8 mouse cellular contexts compared by ENCODE assay signal in the genomic region with DNA sequence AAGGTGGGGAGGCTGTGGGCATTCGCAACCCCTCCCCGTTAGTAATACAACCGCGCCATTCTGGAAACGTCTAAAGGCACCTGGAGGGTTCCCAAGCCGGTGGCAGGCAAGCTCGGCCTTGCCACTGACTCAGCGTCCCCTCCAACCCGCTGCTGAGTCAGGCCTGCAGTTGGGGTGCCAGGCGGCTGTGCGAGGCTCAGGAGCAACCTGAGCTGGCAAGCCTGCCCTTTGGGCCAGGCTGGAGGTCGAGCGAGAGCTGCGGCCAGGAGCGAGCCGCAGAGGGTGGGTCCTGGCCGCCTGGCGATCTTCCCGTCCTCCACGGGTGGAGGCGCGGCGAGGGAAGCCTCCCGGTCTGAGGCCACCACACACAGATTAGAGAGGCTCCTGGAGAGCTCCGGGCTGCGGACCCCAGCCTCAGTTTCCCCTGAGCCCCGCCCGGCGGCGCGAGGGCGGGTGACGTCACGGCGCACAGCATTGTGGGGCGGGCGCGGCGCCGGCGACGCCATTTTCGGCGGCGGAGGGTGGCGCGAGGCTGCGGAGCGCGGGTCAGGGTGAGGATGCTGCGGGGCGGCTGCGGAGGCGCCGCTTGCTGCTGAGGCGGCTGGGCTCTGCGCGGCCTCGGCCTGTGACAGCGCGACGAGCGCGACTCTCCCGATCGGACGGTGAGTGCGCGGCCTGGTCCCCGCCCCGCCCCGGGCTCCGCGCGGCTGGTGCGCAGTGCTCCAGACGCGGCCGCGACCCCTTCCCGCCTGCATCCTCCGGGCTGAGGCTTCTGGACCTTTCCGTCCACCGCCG. TPM values are rescaled to one million over a fixed set of nuclear protein-coding genes. Genes with fewer than 3 reads are reported as not detected.
DNase-seq lines count a peak whose midpoint lies in the region; ATAC-seq and TF ChIP-seq lines count a peak whose summit lies in the region.

A gene (plus strand): TSS at position 469 of the 795 bp plus-strand sequence.

- H3K27me3 ChIP-seq in embryonic facial prominence, embryonic 12.5 days = no peaks in the 10 kb centered on the region
- no peaks in the 10 kb centered on the region for H3K27me3 ChIP-seq in kidney, adult 2 months (replicated peaks; ENCODE audit: control insufficient read depth, insufficient read depth, low read length)
- no peaks in the 10 kb centered on the region for H3K27me3 ChIP-seq in limb, embryonic 13.5 days
- H3K27me3 ChIP-seq in midbrain, embryonic 15.5 days (replicated peaks) = no peaks in the 10 kb centered on the region
- no peaks in the 10 kb centered on the region for H3K27me3 ChIP-seq in spleen, adult 2 months (ENCODE audit: control insufficient read depth, insufficient read depth, low read length)

- peak within 1 kb of the TSS; percentile 91 for H3K4me3 ChIP-seq in embryonic facial prominence, embryonic 12.5 days
- H3K4me3 ChIP-seq in kidney, adult 2 months (ENCODE audit: insufficient read depth, low read depth, low read length) = peak within 1 kb of the TSS; percentile 64
- H3K4me3 ChIP-seq in limb, embryonic 13.5 days = peak within 1 kb of the TSS; percentile 86
- peak within 1 kb of the TSS; percentile 62 for H3K4me3 ChIP-seq in midbrain, embryonic 15.5 days
- peak within 1 kb of the TSS; percentile 96 for H3K4me3 ChIP-seq in spleen, adult 2 months (ENCODE audit: extremely low read depth, insufficient read depth, insufficient read length)

- peak; percentile 61 for TF ChIP-seq POLR2A in kidney, adult 2 months (IDR thresholded peaks at IDR 0.05; ENCODE audit: low read depth, low read length)
- TF ChIP-seq POLR2A in spleen, adult 2 months (IDR thresholded peaks at IDR 0.05; ENCODE audit: low read depth, low read length) = peak; percentile 62

- WGBS in embryonic facial prominence, embryonic 12.5 days = under 1% methylated on average over 84 of the region's 85 CpGs
- 1% methylated on average over 85 of the region's 85 CpGs for WGBS in kidney, adult 2 months
- under 1% methylated on average over 84 of the region's 85 CpGs for WGBS in limb, embryonic 13.5 days
- WGBS in midbrain, embryonic 15.5 days = under 1% methylated on average over 81 of the region's 85 CpGs
- under 1% methylated on average over 66 of the region's 85 CpGs for WGBS in spleen, adult 2 months

- H3K27ac ChIP-seq in embryonic facial prominence, embryonic 12.5 days = peak within 1 kb of the TSS; percentile 90
- H3K27ac ChIP-seq in kidney, adult 2 months (ENCODE audit: insufficient read depth, low read depth, low read length) = peak within 1 kb of the TSS; percentile 88
- peak within 1 kb of the TSS; percentile 88 for H3K27ac ChIP-seq in limb, embryonic 13.5 days
- H3K27ac ChIP-seq in midbrain, embryonic 15.5 days = peak within 1 kb of the TSS; percentile 98
- H3K27ac ChIP-seq in spleen, adult 2 months (ENCODE audit: insufficient read depth, low read length) = peak within 1 kb of the TSS; percentile 81

- H3K4me2 ChIP-seq in embryonic facial prominence, embryonic 12.5 days (replicated peaks) = peak within 1 kb of the TSS; percentile 98
- peak within 1 kb of the TSS; percentile 99 for H3K4me2 ChIP-seq in limb, embryonic 13.5 days (replicated peaks)
- H3K4me2 ChIP-seq in midbrain, embryonic 15.5 days = peak within 1 kb of the TSS; percentile 98

- peak; percentile 73 for ATAC-seq in embryonic facial prominence, embryonic 12.5 days (ENCODE audit: insufficient number of reproducible peaks, insufficient read depth, low FRiP score, low TSS enrichment)
- ATAC-seq in limb, embryonic 13.5 days (ENCODE audit: low FRiP score, low read depth) = peak; percentile 78
- peak; percentile 81 for ATAC-seq in midbrain, embryonic 15.5 days (replicated peaks)

- peak; percentile 77 for DNase-seq in layer of hippocampus, adult 11-12 months (ENCODE audit: low spot score)
- no peak for DNase-seq in layer of hippocampus, adult 9-10 months (ENCODE audit: low spot score)
- peak; percentile 84 to 89 for DNase-seq in heart, adult 18-20 months
- DNase-seq in kidney, adult 2 months = peak; percentile 79
- peak; percentile 25 to 71 for DNase-seq in spleen, adult 2 months (ENCODE audit: low read depth in 1 of 2, low spot score in 2 of 2)

- no peaks in the 10 kb centered on the region for H3K9me3 ChIP-seq in embryonic facial prominence, embryonic 12.5 days
- H3K9me3 ChIP-seq in limb, embryonic 13.5 days = no peaks in the 10 kb centered on the region
- H3K9me3 ChIP-seq in midbrain, embryonic 15.5 days = no peaks in the 10 kb centered on the region

- H3K9ac ChIP-seq in embryonic facial prominence, embryonic 12.5 days = peak within 1 kb of the TSS; percentile 95
- peak within 1 kb of the TSS; percentile 96 for H3K9ac ChIP-seq in limb, embryonic 13.5 days
- H3K9ac ChIP-seq in midbrain, embryonic 15.5 days = peak within 1 kb of the TSS; percentile 87

- no peak for TF ChIP-seq CTCF in kidney, adult 2 months (conservative IDR thresholded peaks at IDR 0.05; ENCODE audit: insufficient read depth, insufficient read length, low read depth, low read length)
- TF ChIP-seq CTCF in spleen, adult 2 months (IDR thresholded peaks at IDR 0.05; ENCODE audit: extremely low read depth, insufficient read depth, insufficient read length, insufficient replicate concordance) = no peak

- H3K4me1 ChIP-seq in embryonic facial prominence, embryonic 12.5 days = peaks cover 23% of the 10 kb centered on the region
- peaks cover 10% of the 10 kb centered on the region; the same call in 1 of the 2 replicates for H3K4me1 ChIP-seq in kidney, adult 2 months (ENCODE audit: control insufficient read depth, insufficient read depth, low read length)
- H3K4me1 ChIP-seq in limb, embryonic 13.5 days = peaks cover 35% of the 10 kb centered on the region
- peaks cover 36% of the 10 kb centered on the region for H3K4me1 ChIP-seq in midbrain, embryonic 15.5 days
- peaks cover 7% of the 10 kb centered on the region for H3K4me1 ChIP-seq in spleen, adult 2 months (ENCODE audit: control insufficient read depth, insufficient read depth, insufficient read length)

- peaks cover 11% of the 10 kb centered on the region; the same call in 1 of the 2 replicates for H3K36me3 ChIP-seq in embryonic facial prominence, embryonic 12.5 days
- H3K36me3 ChIP-seq in kidney, adult 2 months (ENCODE audit: control insufficient read depth, insufficient read depth, low read length) = no peaks in the 10 kb centered on the region
- peaks cover 16% of the 10 kb centered on the region for H3K36me3 ChIP-seq in limb, embryonic 13.5 days
- H3K36me3 ChIP-seq in midbrain, embryonic 15.5 days (replicated peaks) = no peaks in the 10 kb centered on the region
- peaks cover 4% of the 10 kb centered on the region; the same call in 1 of the 2 replicates for H3K36me3 ChIP-seq in spleen, adult 2 months (ENCODE audit: control insufficient read depth, insufficient read depth, low read length)

RNA-seq across cellular contexts. Expression of the gene that starts here (rescaled TPM):
- 149 and 157 TPM in 2 replicates for polyA plus RNA-seq in embryonic facial prominence, embryonic 12.5 days (2016; fragmentation: Nextera tagmentation; extraction: Ambion mirVana)
- 10 to 100 TPM; 77.1 to 83.0 TPM for total RNA-seq in heart, adult 18-20 months (2021)
- 40.3 and 44.3 TPM in 2 replicates for polyA plus RNA-seq in kidney, adult 2 months (2012; rRNA removed)
- 112 and 113 TPM in 2 replicates for polyA plus RNA-seq in limb, embryonic 13.5 days (2015; fragmentation: Nextera tagmentation; extraction: Ambion mirVana)
- 661 and 666 TPM in 2 replicates for polyA plus RNA-seq in midbrain, embryonic 15.5 days (2015; fragmentation: Nextera tagmentation; extraction: Ambion mirVana)
- 43.5 and 46.4 TPM in 2 replicates for polyA plus RNA-seq in spleen, adult 2 months (2012; rRNA removed)
